ENCODE assay signal across 14 mouse cellular contexts in the genomic region with DNA sequence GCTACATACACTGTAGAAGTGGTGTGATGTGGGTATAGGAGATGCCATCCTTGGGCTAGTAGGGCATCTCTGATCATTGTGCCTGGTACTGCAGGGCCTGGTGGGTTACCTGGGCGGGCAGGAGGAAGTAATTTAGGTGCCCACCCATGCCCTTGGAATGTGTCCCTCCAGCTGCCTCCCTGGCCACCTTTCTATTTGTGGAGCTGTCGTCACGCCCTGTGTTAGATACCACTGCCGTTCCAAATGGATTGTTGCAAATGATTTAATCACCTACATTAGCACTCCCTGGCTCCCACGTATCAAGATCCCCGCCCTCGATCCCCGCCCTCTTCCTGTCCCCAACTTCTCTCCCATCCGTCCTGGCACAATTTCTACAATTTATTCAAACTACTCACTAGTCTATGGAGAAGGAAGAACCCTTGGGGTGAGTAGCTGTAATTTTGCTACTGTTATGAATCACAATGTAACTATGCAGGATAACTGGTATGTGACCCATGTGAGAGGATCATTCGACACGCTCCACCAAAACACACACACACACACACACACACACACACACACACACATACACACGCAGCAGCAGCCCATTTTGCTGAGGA. TPM values are rescaled to one million over a fixed set of nuclear protein-coding genes. Genes with fewer than 3 reads are reported as not detected.
"Had no signal": no experiment of that assay in that cellular context is flagged by ENCODE, and none has a peak within 500 bp of the region (broad histone marks: within the 10 kb centered on the region; RNA-seq: fewer than 3 reads in every experiment).

No protein-coding gene starts in this region.

- H3K4me3 ChIP-seq: layer of hippocampus, adult 2 months; limb, embryonic 13.5 days; liver, embryonic 15.5 days; megakaryocyte, embryonic 14.5 days; midbrain, embryonic 12.5 days; neural tube, embryonic 15.5 days had no signal

- H3K4me2 ChIP-seq: limb, embryonic 13.5 days; liver, embryonic 11.5 days; liver, embryonic 15.5 days; lung, embryonic 14.5 days; midbrain, embryonic 12.5 days; neural tube, embryonic 15.5 days had no signal

- H3K27me3 ChIP-seq: limb, embryonic 13.5 days; midbrain, embryonic 12.5 days; neural tube, embryonic 15.5 days had no signal

- H3K4me1 ChIP-seq: liver, embryonic 15.5 days had no signal

- H3K9ac ChIP-seq: limb, embryonic 13.5 days; liver, embryonic 15.5 days; lung, embryonic 14.5 days; midbrain, embryonic 12.5 days; neural tube, embryonic 15.5 days had no signal

- H3K9me3 ChIP-seq: limb, embryonic 13.5 days; liver, embryonic 15.5 days; megakaryocyte, embryonic 14.5 days; midbrain, embryonic 12.5 days; neural tube, embryonic 15.5 days had no signal

- H3K36me3 ChIP-seq: limb, embryonic 13.5 days; liver, embryonic 15.5 days; midbrain, embryonic 12.5 days; neural tube, embryonic 15.5 days had no signal

- DNase-seq: kidney, postnatal 36 days; left cerebral cortex, postnatal 4 days; lung, embryonic 14.5 days; lung, postnatal 10 days; lung, postnatal 4 days had no signal

- H3K27ac ChIP-seq: kidney, postnatal 0 days; layer of hippocampus, adult 2 months; limb, embryonic 13.5 days; liver, embryonic 15.5 days; midbrain, embryonic 12.5 days; neural tube, embryonic 15.5 days; stomach, postnatal 0 days had no signal

RNA-seq across cellular contexts. Expression of a gene that starts 40.3 kb away (rescaled TPM):
- polyA plus RNA-seq: liver, embryonic 15.5 days had no signal
